Mouse (Mus musculus): ENCODE data around the gene Syce2.

- TF ChIP-seq CTCF (IDR thresholded peaks at IDR 0.05; ENCODE audit: low read depth): no peak
- TF ChIP-seq EP300 (IDR thresholded peaks at IDR 0.05; ENCODE audit: low read depth): no peak
These were observed 63.6 kb downstream of the Syce2 start for GRCm38 (mm10) chr8:84935489-84935888.
